Mouse (Mus musculus): Measurements from ENCODE around the gene Mettl22. TPM values are rescaled to one million over a fixed set of nuclear protein-coding genes. Genes with fewer than 3 reads are reported as not detected.

Gene Mettl22
- total and polyA plus RNA-seq, 2 experiments = 17.2 to 29.0 TPM

DNA sequence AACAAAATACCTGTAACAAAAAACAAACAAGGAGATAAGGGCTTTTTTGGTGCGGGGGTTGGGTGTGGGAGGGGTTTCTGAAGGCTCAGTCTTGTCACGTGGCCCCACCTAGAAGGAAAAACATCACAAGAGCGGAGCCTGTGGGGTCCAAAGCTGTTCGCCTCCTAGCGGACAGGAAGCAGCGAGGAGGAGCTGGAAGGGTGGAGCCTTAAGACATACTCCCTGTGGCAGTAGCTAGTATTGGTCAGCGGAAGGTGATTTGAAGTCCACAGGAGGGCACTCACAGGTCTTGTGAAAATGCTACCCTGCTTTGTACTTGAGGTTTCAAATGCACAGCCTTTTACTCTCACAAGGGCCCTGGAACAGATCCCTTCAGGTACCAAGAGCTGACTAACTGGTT lies 62.3 kb downstream of the Mettl22 start:
- peak; percentile 18 for DNase-seq (ENCODE audit: extremely low read depth, low read depth, low spot score)
- H3K36me3 ChIP-seq (ENCODE audit: control insufficient read depth, insufficient read depth, low read length) = no peaks in the 10 kb centered on the region
- 82% methylated on average over 7 of the region's 7 CpGs for WGBS
- H3K9ac ChIP-seq (ENCODE audit: low read depth, low read length) = no peak overlapping the region
- no peaks in the 10 kb centered on the region for H3K27me3 ChIP-seq (ENCODE audit: control insufficient read depth, insufficient read depth, low read length)
- peaks cover 15% of the 10 kb centered on the region; the same call in 1 of the 2 replicates for H3K79me2 ChIP-seq (ENCODE audit: control insufficient read depth, insufficient read depth, low read length)
- H3K4me1 ChIP-seq (ENCODE audit: control insufficient read depth, insufficient read depth, low read length) = peaks cover 19% of the 10 kb centered on the region
- H3K4me3 ChIP-seq (ENCODE audit: insufficient read depth, low read depth, low read length) = no peak overlapping the region
- no peak overlapping the region for H3K27ac ChIP-seq (replicated peaks; ENCODE audit: insufficient read depth, low read depth, low read length)
- TF ChIP-seq CTCF (IDR thresholded peaks at IDR 0.05; ENCODE audit: low read depth, low read length) (no peak), POLR2A (IDR thresholded peaks at IDR 0.05; ENCODE audit: extremely low read depth, insufficient read depth, low read length) (no peak)

DNA sequence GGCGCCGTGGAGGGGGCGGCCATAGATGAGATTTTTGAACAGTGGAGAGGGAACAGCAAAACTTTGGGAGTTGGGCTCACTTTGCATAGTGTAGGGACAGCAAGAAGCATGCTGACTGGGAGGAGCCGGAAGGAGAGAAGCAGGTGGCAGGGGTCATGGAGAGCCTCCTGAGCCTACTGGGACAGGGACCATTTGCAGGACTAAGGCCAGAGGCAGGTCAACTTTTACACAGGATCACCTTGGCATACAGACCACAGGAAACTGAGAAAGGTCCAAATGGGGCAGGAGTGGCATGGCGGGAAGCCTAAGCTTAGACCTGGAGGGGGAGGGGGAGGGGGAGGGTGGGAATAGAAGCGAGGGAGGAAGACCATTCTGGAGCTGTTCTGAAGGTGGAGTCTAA lies 62.9 kb downstream of the Mettl22 start:
- H3K27ac ChIP-seq (replicated peaks; ENCODE audit: insufficient read depth, low read depth, low read length) = no peak overlapping the region
- no peaks in the 10 kb centered on the region for H3K27me3 ChIP-seq (ENCODE audit: control insufficient read depth, insufficient read depth, low read length)
- no peak overlapping the region for H3K4me3 ChIP-seq (ENCODE audit: insufficient read depth, low read depth, low read length)
- TF ChIP-seq POLR2A (IDR thresholded peaks at IDR 0.05; ENCODE audit: extremely low read depth, insufficient read depth, low read length) (no peak), CTCF (IDR thresholded peaks at IDR 0.05; ENCODE audit: low read depth, low read length) (no peak)
- H3K79me2 ChIP-seq (ENCODE audit: control insufficient read depth, insufficient read depth, low read length) = peaks cover 11% of the 10 kb centered on the region; the same call in 1 of the 2 replicates
- H3K36me3 ChIP-seq (ENCODE audit: control insufficient read depth, insufficient read depth, low read length) = no peaks in the 10 kb centered on the region
- H3K9ac ChIP-seq (ENCODE audit: low read depth, low read length) = no peak overlapping the region
- peak; percentile 81 for DNase-seq (ENCODE audit: extremely low read depth, low read depth, low spot score)
- peaks cover 19% of the 10 kb centered on the region for H3K4me1 ChIP-seq (ENCODE audit: control insufficient read depth, insufficient read depth, low read length)
- 60% methylated on average over 6 of the region's 6 CpGs for WGBS

GRCm38 (mm10) chr16:8534466-8535200 lies 64.0 kb downstream of the Mettl22 start:
- TF ChIP-seq CTCF (IDR thresholded peaks at IDR 0.05; ENCODE audit: low read depth, low read length) (no peak), POLR2A (IDR thresholded peaks at IDR 0.05; ENCODE audit: extremely low read depth, insufficient read depth, low read length) (no peak)
- no peak overlapping the region for H3K27ac ChIP-seq (replicated peaks; ENCODE audit: insufficient read depth, low read depth, low read length)

DNA sequence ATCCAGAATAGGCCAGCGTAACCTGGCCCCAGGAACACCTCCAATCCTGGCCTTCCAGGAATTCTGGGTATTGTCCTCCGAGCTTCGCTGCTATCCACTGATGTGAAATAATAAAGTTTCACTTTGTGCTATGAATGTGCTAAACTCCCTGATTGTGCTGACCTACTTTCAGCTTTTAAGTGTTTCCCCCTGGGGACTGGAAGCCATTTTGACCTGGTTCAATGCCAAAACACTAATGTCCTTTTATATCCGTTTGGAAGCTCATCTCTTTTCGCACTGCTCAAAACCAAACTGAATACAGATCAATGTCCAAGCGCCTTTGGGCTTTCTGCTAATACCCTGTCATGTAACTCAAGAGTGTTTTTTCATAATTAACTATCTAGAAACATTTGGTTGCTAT lies 64.8 kb downstream of the Mettl22 start:
- no peaks in the 10 kb centered on the region for H3K36me3 ChIP-seq (ENCODE audit: control insufficient read depth, insufficient read depth, low read length)
- TF ChIP-seq CTCF (IDR thresholded peaks at IDR 0.05; ENCODE audit: low read depth, low read length) = no peak
- TF ChIP-seq POLR2A (IDR thresholded peaks at IDR 0.05; ENCODE audit: extremely low read depth, insufficient read depth, low read length) = no peak
- WGBS = 45% methylated on average over 6 of the region's 6 CpGs
- H3K27me3 ChIP-seq (ENCODE audit: control insufficient read depth, insufficient read depth, low read length) = no peaks in the 10 kb centered on the region
- H3K4me3 ChIP-seq (ENCODE audit: insufficient read depth, low read depth, low read length) = no peak overlapping the region
- H3K79me2 ChIP-seq (ENCODE audit: control insufficient read depth, insufficient read depth, low read length) = peaks cover 8% of the 10 kb centered on the region; the same call in 1 of the 2 replicates
- no peak for DNase-seq (ENCODE audit: extremely low read depth, low read depth, low spot score)
- H3K9ac ChIP-seq (ENCODE audit: low read depth, low read length) = no peak overlapping the region
- no peak overlapping the region for H3K27ac ChIP-seq (replicated peaks; ENCODE audit: insufficient read depth, low read depth, low read length)
- peaks cover 20% of the 10 kb centered on the region for H3K4me1 ChIP-seq (ENCODE audit: control insufficient read depth, insufficient read depth, low read length)

More at GRCm38 (mm10) chr16:8534466-8535200, 64.0 kb downstream of the Mettl22 start:
- DNase-seq (ENCODE audit: extremely low read depth, low read depth, low spot score) = no peak
- H3K4me1 ChIP-seq (ENCODE audit: control insufficient read depth, insufficient read depth, low read length) = peaks cover 19% of the 10 kb centered on the region
- no peaks in the 10 kb centered on the region for H3K36me3 ChIP-seq (ENCODE audit: control insufficient read depth, insufficient read depth, low read length)
- H3K9ac ChIP-seq (ENCODE audit: low read depth, low read length) = no peak overlapping the region
- no peaks in the 10 kb centered on the region for H3K27me3 ChIP-seq (ENCODE audit: control insufficient read depth, insufficient read depth, low read length)
- 88% methylated on average over 11 of the region's 11 CpGs for WGBS
- H3K79me2 ChIP-seq (ENCODE audit: control insufficient read depth, insufficient read depth, low read length) = peaks cover 10% of the 10 kb centered on the region; the same call in 1 of the 2 replicates
- H3K4me3 ChIP-seq (ENCODE audit: insufficient read depth, low read depth, low read length) = no peak overlapping the region

GRCm38 (mm10) chr16:8539150-8539865 lies 68.7 kb downstream of the Mettl22 start:
- WGBS = 79% methylated on average over 9 of the region's 9 CpGs
- H3K4me1 ChIP-seq (ENCODE audit: control insufficient read depth, insufficient read depth, low read length) = peaks cover 6% of the 10 kb centered on the region
- H3K27ac ChIP-seq (replicated peaks; ENCODE audit: insufficient read depth, low read depth, low read length) = no peak overlapping the region
- no peak overlapping the region for H3K4me3 ChIP-seq (ENCODE audit: insufficient read depth, low read depth, low read length)
- no peaks in the 10 kb centered on the region for H3K36me3 ChIP-seq (ENCODE audit: control insufficient read depth, insufficient read depth, low read length)
- H3K27me3 ChIP-seq (ENCODE audit: control insufficient read depth, insufficient read depth, low read length) = no peaks in the 10 kb centered on the region
- no peak overlapping the region for H3K9ac ChIP-seq (ENCODE audit: low read depth, low read length)
- no peak for TF ChIP-seq CTCF (IDR thresholded peaks at IDR 0.05; ENCODE audit: low read depth, low read length)
- TF ChIP-seq POLR2A (IDR thresholded peaks at IDR 0.05; ENCODE audit: extremely low read depth, insufficient read depth, low read length) = no peak
- no peak for DNase-seq (ENCODE audit: extremely low read depth, low read depth, low spot score)
- H3K79me2 ChIP-seq (ENCODE audit: control insufficient read depth, insufficient read depth, low read length) = peaks cover 21% of the 10 kb centered on the region; the same call in 1 of the 2 replicates

Other genes starting within 250 kb of the Mettl22 start
- not detected in 2 replicates for gene Tmem114, start 45.7 kb upstream of the Mettl22 start, total RNA-seq (2014; rRNA removed)
- gene Tmem114, start 45.7 kb upstream of the Mettl22 start, polyA plus RNA-seq (2012; rRNA removed) = not detected in 2 replicates
- gene Abat, start 42.6 kb downstream of the Mettl22 start, total RNA-seq (2014; rRNA removed) = 150 and 169 TPM in 2 replicates
- gene Abat, start 42.6 kb downstream of the Mettl22 start, polyA plus RNA-seq (2012; rRNA removed) = 168 and 227 TPM in 2 replicates
- gene Pmm2, start 166.9 kb downstream of the Mettl22 start, total RNA-seq (2014; rRNA removed) = 27.9 and 30.5 TPM in 2 replicates
- gene Pmm2, start 166.9 kb downstream of the Mettl22 start, polyA plus RNA-seq (2012; rRNA removed) = 54.9 and 65.2 TPM in 2 replicates
- gene Tmem186, start 166.9 kb downstream of the Mettl22 start, total RNA-seq (2014; rRNA removed) = 6.5 and 7.0 TPM in 2 replicates
- gene Tmem186, start 166.9 kb downstream of the Mettl22 start, polyA plus RNA-seq (2012; rRNA removed) = 8.0 and 8.7 TPM in 2 replicates
- 55.6 and 57.5 TPM in 2 replicates for gene Carhsp1, start 201.4 kb downstream of the Mettl22 start, total RNA-seq (2014; rRNA removed)
- 125 and 126 TPM in 2 replicates for gene Carhsp1, start 201.4 kb downstream of the Mettl22 start, polyA plus RNA-seq (2012; rRNA removed)
- not detected in 2 replicates for gene Gm5767, start 210.0 kb downstream of the Mettl22 start, total RNA-seq (2014; rRNA removed)
- gene Gm5767, start 210.0 kb downstream of the Mettl22 start, polyA plus RNA-seq (2012; rRNA removed) = 0.62 and 0.90 TPM in 2 replicates